Mouse (Mus musculus) ES-E14 (cell line): ENCODE results near the gene Btbd8. TPM values are rescaled to one million over a fixed set of nuclear protein-coding genes. Genes with fewer than 3 reads are reported as not detected.

Experiments used
- DNase-seq: peaks from one replicate; pipeline ENCODE4 v3.0.0-alpha.2; 2013; ENCODE audit warnings: low read depth, low spot score
- H3K27ac ChIP-seq: 2 replicates; pipeline ENCODE4 v1.5.1; 2012; ENCODE audit warnings: low read depth, mild to moderate bottlenecking, low read length, moderate library complexity, mixed read lengths; ENCODE audit not compliant: poor library complexity, insufficient read depth, severe bottlenecking
- H3K36me3 ChIP-seq: 2 replicates; pipeline ENCODE4 v1.6.1; 2012; ENCODE audit warnings: mild to moderate bottlenecking, low read length, moderate library complexity, mixed read lengths; ENCODE audit not compliant: control insufficient read depth, poor library complexity, insufficient read depth, severe bottlenecking
- H3K4me1 ChIP-seq, 2 experiments: fragments of 150-350 bp in 1 of 2; sonication (generic) in 1 of 2; 2 replicates each; pipeline ENCODE4 v1.6.1; 2012; ENCODE audit warnings: low read length in 2 of 2, mild to moderate bottlenecking in 1 of 2, mixed read lengths in 1 of 2; ENCODE audit not compliant: control insufficient read depth in 2 of 2, insufficient read depth in 2 of 2, poor library complexity in 1 of 2
- H3K4me3 ChIP-seq, 2 experiments: fragments of 150-350 bp in 1 of 2; sonication (generic) in 1 of 2; 2 replicates each; pipeline ENCODE4 v1.5.1; 2012; ENCODE audit warnings: low read length in 2 of 2, low read depth in 1 of 2, mild to moderate bottlenecking in 1 of 2, mixed read lengths in 1 of 2; ENCODE audit not compliant: insufficient read depth in 1 of 2, poor library complexity in 1 of 2, severe bottlenecking in 1 of 2
- H3K9ac ChIP-seq: 2 replicates; pipeline ENCODE4 v1.6.1; 2012; ENCODE audit warnings: low read depth, mild to moderate bottlenecking, low read length, mixed read lengths; ENCODE audit not compliant: poor library complexity, insufficient read depth, severe bottlenecking
- H3K9me3 ChIP-seq: fragments of 150-350 bp; sonication (generic); 2 replicates; pipeline ENCODE4 v1.6.1; 2012; ENCODE audit warnings: low read depth, mild to moderate bottlenecking, low read length; ENCODE audit not compliant: control insufficient read depth, insufficient read depth
- CHD2 ChIP-seq: IDR thresholded peaks from 2 replicates; pipeline ENCODE4 v1.6.1; 2014; ENCODE audit warnings: mild to moderate bottlenecking, low read depth, low read length, inconsistent platforms
- HCFC1 ChIP-seq: IDR thresholded peaks from 2 replicates; pipeline ENCODE4 v1.6.1; 2012; ENCODE audit warnings: low read length, inconsistent platforms, borderline replicate concordance; ENCODE audit not compliant: insufficient read depth
- MAFK ChIP-seq: IDR thresholded peaks from 2 replicates; pipeline ENCODE4 v1.6.1; 2014; ENCODE audit warnings: mild to moderate bottlenecking, low read depth, low read length, inconsistent platforms; ENCODE audit not compliant: insufficient read depth
- ZC3H11A ChIP-seq: IDR thresholded peaks from 2 replicates; pipeline ENCODE4 v1.6.1; 2012; ENCODE audit warnings: low read depth, mild to moderate bottlenecking, inconsistent platforms, low read length, borderline replicate concordance
- ZNF384 ChIP-seq: IDR thresholded peaks from 2 replicates; pipeline ENCODE4 v1.6.1; 2012; ENCODE audit warnings: low read depth, low read length, inconsistent platforms
- in situ Hi-C, 2 experiments: fragments of 600-800 bp; cut with MboI; formaldehyde crosslinking; loops; one replicate each; pipeline ENCODE4 v1.15.1; 2025; ENCODE audit warnings: low sequenced_read_pairs in 2 of 2, inconsistent platforms in 1 of 2; ENCODE audit not compliant: unreplicated experiment in 2 of 2
- total RNA-seq: library from RNA; depleted of rRNA; stranded (reverse); fragments of 300-350 nt; gene quantifications from 2 replicates; pipeline ENCODE4 v1.2.3, GENCODE M21; 2012; rRNA removed

The Btbd8 gene
- total RNA-seq = 4.0 and 5.4 TPM in 2 replicates

- in situ Hi-C loops = no loop called here
- peak; percentile 85 for DNase-seq
- Histone ChIP-seq H3K27ac (no peak within 1 kb of the TSS), H3K9ac (peak within 1 kb of the TSS; percentile 91), H3K9me3 (no peaks in the 10 kb centered on the region), H3K36me3 (no peaks in the 10 kb centered on the region), H3K4me3 (peak within 1 kb of the TSS; percentile 87 to 90), H3K4me1 (no peaks in the 10 kb centered on the region)
- TF ChIP-seq HCFC1 (peak; percentile 87), ZC3H11A (no peak), ZNF384 (no peak), CHD2 (no peak)
Observed at GRCm38 (mm10) chr5:107437464-107438281, at the start of gene Btbd8. TSS of gene Btbd8 (plus strand) at chr5:107437997.

- no peak for DNase-seq
- no peaks in the 10 kb centered on the region for H3K36me3 ChIP-seq
- no peak overlapping the region for H3K9ac ChIP-seq
- in situ Hi-C loops = no loop called here
- H3K27ac ChIP-seq = no peak overlapping the region
- no peak overlapping the region for H3K4me3 ChIP-seq
- no peaks in the 10 kb centered on the region for H3K4me1 ChIP-seq
- TF ChIP-seq MAFK (no peak), ZC3H11A (no peak), HCFC1 (no peak), CHD2 (no peak), ZNF384 (no peak)
- H3K9me3 ChIP-seq = no peaks in the 10 kb centered on the region
Observed at GRCm38 (mm10) chr5:107389373-107389772, 48.4 kb upstream of the Btbd8 start.

DNA sequence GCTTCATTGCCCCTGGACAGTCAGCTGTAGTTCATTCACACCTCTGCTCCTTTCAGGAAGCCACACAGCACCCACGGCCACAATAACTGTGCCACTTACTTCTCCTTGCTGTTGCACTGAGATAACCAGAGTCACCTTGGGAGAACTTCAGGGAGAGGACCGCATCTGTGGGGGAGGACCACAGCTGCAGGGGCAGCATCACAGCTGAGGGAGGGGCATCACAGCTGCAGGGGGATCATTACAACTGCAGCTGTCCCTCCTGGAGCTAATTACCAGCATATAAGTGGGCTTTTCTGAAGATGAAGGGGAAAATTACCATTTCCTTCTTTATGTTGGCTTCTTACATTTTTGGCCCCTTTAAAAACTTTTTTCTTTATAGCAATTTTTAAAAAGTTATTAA is 43.4 kb upstream of the Btbd8 start:
- DNase-seq = no peak
- Histone ChIP-seq H3K27ac (no peak overlapping the region), H3K4me3 (no peak overlapping the region), H3K9me3 (no peaks in the 10 kb centered on the region), H3K9ac (no peak overlapping the region), H3K36me3 (no peaks in the 10 kb centered on the region), H3K4me1 (no peaks in the 10 kb centered on the region)
- TF ChIP-seq HCFC1 (no peak), MAFK (no peak), CHD2 (no peak), ZNF384 (no peak), ZC3H11A (no peak)
- in situ Hi-C loops = no loop called here

DNA sequence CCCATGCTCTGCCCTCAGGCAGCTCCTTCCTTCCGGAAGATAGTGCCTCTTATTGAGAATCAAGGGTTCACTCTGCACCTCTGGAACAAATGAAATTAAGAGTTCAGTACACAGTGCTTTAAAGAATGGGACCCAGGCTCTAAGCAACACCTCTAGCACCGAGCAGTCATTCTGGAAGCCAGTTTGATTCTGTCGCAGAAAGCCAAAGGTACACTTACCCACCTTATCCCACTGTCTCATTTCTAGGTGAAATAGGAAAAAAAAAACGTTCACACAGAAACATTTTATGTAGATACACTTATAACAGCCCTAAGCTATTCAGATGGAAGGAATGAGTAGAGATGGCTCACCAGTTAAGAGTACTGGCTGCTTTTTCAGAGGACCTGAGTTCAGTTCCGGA is 35.4 kb upstream of the Btbd8 start, which contains the start of gene Ephx4:
Ephx4 (plus strand) TSS at position 301 of the 400 bp plus-strand sequence.
- H3K9ac ChIP-seq = peak within 1 kb of the TSS; percentile 74
- TF ChIP-seq MAFK = no peak
- no peak for TF ChIP-seq ZC3H11A
- no peak for TF ChIP-seq CHD2
- no peak for TF ChIP-seq ZNF384
- TF ChIP-seq HCFC1 = no peak
- no peaks in the 10 kb centered on the region for H3K9me3 ChIP-seq
- DNase-seq = no peak
- in situ Hi-C loops = no loop called here
- peak within 1 kb of the TSS; percentile 68 to 78 for H3K4me3 ChIP-seq
- H3K4me1 ChIP-seq = peaks cover 0 to 2% of the 10 kb centered on the region in 2 experiments; a peak in 1 of 4 replicates
- no peak within 1 kb of the TSS for H3K27ac ChIP-seq
- H3K36me3 ChIP-seq = no peaks in the 10 kb centered on the region
